35 mouse cellular contexts compared by ENCODE assay signal in the genomic region with DNA sequence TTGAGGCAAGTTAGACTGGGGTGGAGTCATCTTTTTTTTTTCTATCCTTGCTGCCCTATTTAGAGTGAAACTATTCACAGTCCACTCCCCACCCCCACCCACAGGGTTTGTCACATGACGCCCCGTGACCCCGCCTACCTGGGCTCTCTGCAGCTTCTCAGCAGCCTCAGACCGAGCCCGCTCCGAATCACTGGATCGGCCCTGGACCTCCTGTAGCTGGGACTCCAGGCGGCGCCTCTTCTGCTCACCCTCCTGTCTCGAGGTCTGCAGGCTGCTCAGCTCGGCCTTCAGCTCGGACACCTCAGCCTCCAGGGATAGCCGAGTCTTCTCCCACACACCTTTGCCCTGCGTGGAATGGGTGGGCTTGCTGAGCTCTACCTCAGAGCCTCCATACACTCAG. TPM values are rescaled to one million over a fixed set of nuclear protein-coding genes. Genes with fewer than 3 reads are reported as not detected.
DNase-seq lines count a peak whose midpoint lies in the region; ATAC-seq and TF ChIP-seq lines count a peak whose summit lies in the region.
"Had no signal": no experiment of that assay in that cellular context is flagged by ENCODE, and none has a peak within 500 bp of the region (broad histone marks: within the 10 kb centered on the region; RNA-seq: fewer than 3 reads in every experiment).

No protein-coding gene starts in this region.

- peaks cover 34% of the 10 kb centered on the region for H3K4me1 ChIP-seq in cerebellum, adult 2 months (ENCODE audit: control insufficient read depth, insufficient read depth, low read length)
- H3K4me1 ChIP-seq in kidney, adult 2 months (ENCODE audit: control insufficient read depth, insufficient read depth, low read length), result no peaks in the 10 kb centered on the region
- H3K4me1 ChIP-seq: embryonic facial prominence, embryonic 13.5 days; forebrain, embryonic 15.5 days; hindbrain, embryonic 15.5 days; limb, embryonic 10.5 days; limb, embryonic 15.5 days; liver, embryonic 13.5 days had no signal

- H3K4me3 ChIP-seq in cerebellum, adult 2 months (replicated peaks; ENCODE audit: insufficient read depth, low read depth, low read length), result peak overlapping the region; percentile 83
- no peak overlapping the region for H3K4me3 ChIP-seq in kidney, adult 2 months (ENCODE audit: insufficient read depth, low read depth, low read length)
- H3K4me3 ChIP-seq: embryonic facial prominence, embryonic 13.5 days; forebrain, embryonic 10.5 days; forebrain, embryonic 15.5 days; hindbrain, embryonic 10.5 days; hindbrain, embryonic 15.5 days; limb, embryonic 10.5 days; limb, embryonic 15.5 days; liver, embryonic 13.5 days had no signal

- DNase-seq in cerebellum, postnatal 4 days (ENCODE audit: low spot score in 2 of 2), result no peak
- peak; percentile 43 for DNase-seq in R1 (ENCODE audit: low read depth, low spot score)
- peak; percentile 88 to 93 for DNase-seq in cerebellum, adult 2 months
- DNase-seq in cerebellum, postnatal 14 days, result peak; percentile 82 to 84
- no peak for DNase-seq in adrenal gland, adult 8-10 months
- no peak for DNase-seq in kidney, postnatal 10 days
- DNase-seq in kidney, adult 2 months, result no peak
- DNase-seq: adrenal gland, adult 2 months; heart, postnatal 14 days; kidney, adult 8-10 months; liver, embryonic 13.5 days; lung, adult 18-20 months; lung, postnatal 14 days; midbrain, embryonic 14.5 days; retina, postnatal 1 day; right cerebral cortex, postnatal 14 days; thymus, postnatal 14 days had no signal

- peak; percentile 78 for TF ChIP-seq POLR2A in cerebellum, adult 2 months (IDR thresholded peaks at IDR 0.05; ENCODE audit: borderline replicate concordance, insufficient read depth, low read length)
- no peak for TF ChIP-seq POLR2A in kidney, adult 2 months (IDR thresholded peaks at IDR 0.05; ENCODE audit: low read depth, low read length)

- TF ChIP-seq CTCF in cerebellum, adult 2 months (IDR thresholded peaks at IDR 0.05; ENCODE audit: borderline replicate concordance, insufficient read depth, low read depth, low read length), result no peak
- no peak for TF ChIP-seq CTCF in kidney, adult 2 months (conservative IDR thresholded peaks at IDR 0.05; ENCODE audit: insufficient read depth, insufficient read length, low read depth, low read length)

- peak; percentile 62; the same call in 1 of the 2 replicates for ATAC-seq in cerebellum, adult (ENCODE audit: insufficient number of reproducible peaks, low FRiP score, low TSS enrichment)
- ATAC-seq: forebrain, embryonic 15.5 days; inflammation-experienced regulatory T-cells, adult 6 months; Patski had no signal

- peak overlapping the region; percentile 98 for H3K27ac ChIP-seq in cerebellum, adult 2 months (ENCODE audit: insufficient read depth, low read length)
- no peak overlapping the region for H3K27ac ChIP-seq in kidney, adult 2 months (ENCODE audit: insufficient read depth, low read depth, low read length)
- H3K27ac ChIP-seq: embryonic facial prominence, embryonic 13.5 days; forebrain, embryonic 10.5 days; forebrain, embryonic 15.5 days; hindbrain, embryonic 10.5 days; hindbrain, embryonic 15.5 days; kidney, postnatal 0 days; limb, embryonic 10.5 days; limb, embryonic 15.5 days; liver, embryonic 13.5 days had no signal

- 10% methylated on average over 14 of the region's 14 CpGs for WGBS in cerebellum, adult 2 months
- WGBS in kidney, adult 2 months, result 66% methylated on average over 14 of the region's 14 CpGs

- no peaks in the 10 kb centered on the region for H3K27me3 ChIP-seq in cerebellum, adult 2 months (ENCODE audit: control insufficient read depth, insufficient read depth, low read length)
- H3K27me3 ChIP-seq in kidney, adult 2 months (replicated peaks; ENCODE audit: control insufficient read depth, insufficient read depth, low read length), result no peaks in the 10 kb centered on the region
- H3K27me3 ChIP-seq: embryonic facial prominence, embryonic 13.5 days; forebrain, embryonic 15.5 days; hindbrain, embryonic 15.5 days; liver, embryonic 13.5 days had no signal

- no peaks in the 10 kb centered on the region for H3K36me3 ChIP-seq in kidney, adult 2 months (ENCODE audit: control insufficient read depth, insufficient read depth, low read length)
- H3K36me3 ChIP-seq: forebrain, embryonic 10.5 days; forebrain, embryonic 15.5 days; G1E; hindbrain, embryonic 10.5 days; hindbrain, embryonic 15.5 days; limb, embryonic 10.5 days; limb, embryonic 15.5 days; liver, embryonic 13.5 days had no signal

RNA-seq across cellular contexts. Expression of a gene that starts 34.4 kb away (rescaled TPM):
- polyA plus RNA-seq in cerebellum, adult 2 months (2012; rRNA removed), result 368 and 423 TPM in 2 replicates
- 10 to 100 TPM in 1 of 4 experiments, 1 to 10 TPM in 3; 4.7 to 11.1 (median 7.8) TPM for total RNA-seq in adrenal gland, adult 8-10 months (2022)
- polyA plus RNA-seq in kidney, adult 2 months (2012; rRNA removed), result 19.1 and 20.6 TPM in 2 replicates
- polyA plus RNA-seq: G1E; heart, embryonic 14.5 days; inflammation-experienced regulatory T-cells, adult 6 months had no signal

RNA-seq across cellular contexts. Expression of a gene that starts 45.8 kb away (rescaled TPM):
- polyA plus RNA-seq in cerebellum, adult 2 months (2012; rRNA removed), result 54.9 and 56.2 TPM in 2 replicates
- 10 to 100 TPM in 1 of 4 experiments, 1 to 10 TPM in 3; 7.3 to 16.5 (median 8.4) TPM for total RNA-seq in adrenal gland, adult 8-10 months (2022)
- polyA plus RNA-seq in kidney, adult 2 months (2012; rRNA removed), result 8.5 and 12.4 TPM in 2 replicates
- total RNA-seq: common myeloid progenitor, adult 5-6 weeks; G1E; monocyte, adult 5-6 weeks had no signal
- polyA plus RNA-seq: G1E; inflammation-experienced regulatory T-cells, adult 6 months had no signal

RNA-seq across cellular contexts. Expression of a gene that starts 52.6 kb away (rescaled TPM):
- 0.26 and 0.43 TPM in 2 replicates for polyA plus RNA-seq in cerebellum, adult 2 months (2012; rRNA removed)
- total RNA-seq in adrenal gland, adult 8-10 months (2022), result 1 to 10 TPM in 3 of 4 experiments, under 1 TPM in 1; 1.00 to 2.0 (median 1.5) TPM
- polyA plus RNA-seq in kidney, adult 2 months (2012; rRNA removed), result 4,402 and 6,941 TPM in 2 replicates
- total RNA-seq: layer of hippocampus, adult 18-20 months; layer of hippocampus, postnatal 25 days had no signal
- polyA plus RNA-seq: C2C12 had no signal

Comparison
In these comparisons a context has a peak if more than half of its experiments do, and no peak if none do; other contexts are left out.
1. DNase-seq: peak in R1 (single experiment), cerebellum, adult 2 months (2 of 2) and cerebellum, postnatal 14 days (2 of 2); none in cerebellum, postnatal 4 days (0 of 2), adrenal gland, adult 8-10 months (single experiment), kidney, postnatal 10 days (single experiment) and kidney, adult 2 months (single experiment).
2. RNA of a gene that starts 34.4 kb away (polyA plus RNA-seq): 368 to 423 TPM in cerebellum, adult 2 months; 19.1 to 20.6 TPM in kidney, adult 2 months; every median in the first group is over 10 times any median in the second.
3. RNA of a gene that starts 52.6 kb away (polyA plus RNA-seq): 4,402 to 6,941 TPM in kidney, adult 2 months; 0.26 to 0.43 TPM in cerebellum, adult 2 months; every median in the first group is over 1,000 times any median in the second.